Mouse (Mus musculus) heart, adult 2 months (tissue): ENCODE measurements around the gene Gm19402.

Source experiments
- CTCF ChIP-seq: fragments of 200-600 bp; IDR thresholded peaks from 2 replicates; pipeline ENCODE4 v1.8.1; 2022; ENCODE audit warnings: antibody characterized with exemption, mild to moderate bottlenecking, moderate library complexity
- EP300 ChIP-seq: fragments of 200-500 bp; IDR thresholded peaks from 2 replicates; pipeline ENCODE4 v1.6.1; 2011; ENCODE audit warnings: low read depth, low read length, control low read depth; ENCODE audit not compliant: insufficient read depth
- POLR2A ChIP-seq: fragments of 200-500 bp; IDR thresholded peaks from 2 replicates; pipeline ENCODE4 v1.6.1; 2011; ENCODE audit warnings: mild to moderate bottlenecking, low read depth, low read length, control low read depth; ENCODE audit not compliant: insufficient read depth

GRCm38 (mm10) chr10:77663949-77664665 lies 26.4 kb downstream of the Gm19402 start:
- TF ChIP-seq POLR2A (no peak), CTCF (no peak), EP300 (no peak)
